Mouse (Mus musculus): ENCODE results near the gene Pcnt.
A peak's percentile ranks its signal among the peaks of the same experiment; 100 is the strongest.

Pcnt gene

GRCm38 (mm10) chr10:76408520-76408919, 34.1 kb downstream of the Pcnt start:
- no peak for DNase-seq (ENCODE audit: low spot score in 2 of 2)

- no peak for DNase-seq (ENCODE audit: low spot score in 2 of 2)
Observed at GRCm38 (mm10) chr10:76392596-76392995, 50.0 kb downstream of the Pcnt start.

- no peak for DNase-seq (ENCODE audit: low spot score in 2 of 2)
Observed at GRCm38 (mm10) chr10:76391786-76392185, 50.8 kb downstream of the Pcnt start.

GRCm38 (mm10) chr10:76391166-76391565, 51.4 kb downstream of the Pcnt start:
- no peak for DNase-seq (ENCODE audit: low spot score in 2 of 2)

- DNase-seq (ENCODE audit: low spot score in 2 of 2), result no peak
Observed at GRCm38 (mm10) chr10:76374981-76375380, 67.6 kb downstream of the Pcnt start.

- no peak for DNase-seq (ENCODE audit: low spot score in 2 of 2)
Observed at GRCm38 (mm10) chr10:76371736-76372135, 70.8 kb downstream of the Pcnt start.

GRCm38 (mm10) chr10:76368766-76369165, 73.8 kb downstream of the Pcnt start:
- no peak for DNase-seq (ENCODE audit: low spot score in 2 of 2)

- no peak for DNase-seq (ENCODE audit: low spot score in 2 of 2)
Observed at GRCm38 (mm10) chr10:76363233-76363632, 79.4 kb downstream of the Pcnt start.

- no peak for DNase-seq (ENCODE audit: low spot score in 2 of 2)
Observed at GRCm38 (mm10) chr10:76358468-76358867, 84.1 kb downstream of the Pcnt start.

GRCm38 (mm10) chr10:76357286-76357875, 85.2 kb downstream of the Pcnt start:
- DNase-seq (ENCODE audit: low spot score in 2 of 2), result no peak

GRCm38 (mm10) chr10:76354974-76355373, 87.6 kb downstream of the Pcnt start:
- no peak for DNase-seq (ENCODE audit: low spot score in 2 of 2)

- no peak for DNase-seq (ENCODE audit: low spot score in 2 of 2)
Observed at GRCm38 (mm10) chr10:76353986-76354385, 88.6 kb downstream of the Pcnt start.

GRCm38 (mm10) chr10:76351953-76352352, 90.6 kb downstream of the Pcnt start:
- no peak for DNase-seq (ENCODE audit: low spot score in 2 of 2)

GRCm38 (mm10) chr10:76346589-76346988, 96.0 kb downstream of the Pcnt start:
- DNase-seq (ENCODE audit: low spot score in 2 of 2), result peak in 1 of 2 experiments; percentile 33

GRCm38 (mm10) chr10:76346043-76346491, 96.5 kb downstream of the Pcnt start:
- DNase-seq (ENCODE audit: low spot score in 2 of 2), result no peak

GRCm38 (mm10) chr10:76345540-76345902, 97.1 kb downstream of the Pcnt start:
- no peak for DNase-seq (ENCODE audit: low spot score in 2 of 2)

GRCm38 (mm10) chr10:76344711-76345539, 97.7 kb downstream of the Pcnt start, which contains the start of gene Dip2a:
Dip2a (minus strand) TSS chr10:76345291.
- DNase-seq (ENCODE audit: low spot score in 2 of 2), result peak; percentile 86 to 92

- no peak for DNase-seq (ENCODE audit: low spot score in 2 of 2)
Observed at GRCm38 (mm10) chr10:76334350-76334749, 108.2 kb downstream of the Pcnt start.

GRCm38 (mm10) chr10:76332040-76332439, 110.5 kb downstream of the Pcnt start:
- no peak for DNase-seq (ENCODE audit: low spot score in 2 of 2)

GRCm38 (mm10) chr10:76329093-76329492, 113.5 kb downstream of the Pcnt start:
- no peak for DNase-seq (ENCODE audit: low spot score in 2 of 2)

GRCm38 (mm10) chr10:76328574-76328973, 114.0 kb downstream of the Pcnt start:
- no peak for DNase-seq (ENCODE audit: low spot score in 2 of 2)

- no peak for DNase-seq (ENCODE audit: low spot score in 2 of 2)
Observed at GRCm38 (mm10) chr10:76326304-76327006, 116.1 kb downstream of the Pcnt start.

- no peak for DNase-seq (ENCODE audit: low spot score in 2 of 2)
Observed at GRCm38 (mm10) chr10:76317623-76318022, 125.0 kb downstream of the Pcnt start.

Data from frontal cortex, postnatal 10 days (tissue).